Mouse (Mus musculus) retina, adult 2 months (tissue): ENCODE measurements at regions not wholly inside any gene's neighbourhood (a gene's known extent, or its start where the extent isn't known, plus 50 kb on each side); places are given as distances from the start of the nearest gene placed in this dataset.
"Not testable (repeated sequence)": the region's sequence is repeated elsewhere in the genome, so short reads cannot be mapped to it uniquely, and the experiment has no call there.

ENCODE experiments used
- DNase-seq: peaks from one replicate; pipeline ENCODE4 v3.0.0-alpha.2; 2012; ENCODE audit warnings: low read depth, low spot score

DNA sequence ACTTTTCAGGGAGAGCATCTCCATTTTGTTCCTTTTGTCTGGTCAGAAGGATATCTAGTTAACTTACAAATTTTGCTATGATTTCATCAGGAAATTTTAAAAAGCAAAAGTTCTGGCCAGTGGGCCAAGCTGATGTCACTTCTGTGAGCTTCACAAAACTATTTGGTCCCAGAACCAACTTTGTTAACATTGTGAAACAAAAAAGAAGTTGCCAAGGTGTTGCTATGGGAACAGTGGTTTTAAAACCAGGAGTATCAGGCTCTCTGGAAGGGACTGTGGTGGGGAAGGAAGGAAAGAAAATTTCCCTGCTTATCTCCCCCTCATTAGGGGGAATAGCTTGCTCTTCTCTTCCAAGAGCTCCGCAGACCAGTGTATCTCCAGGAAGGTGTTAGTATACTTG, 416.8 kb upstream of the Auts2 start:
- no peak for DNase-seq

DNA sequence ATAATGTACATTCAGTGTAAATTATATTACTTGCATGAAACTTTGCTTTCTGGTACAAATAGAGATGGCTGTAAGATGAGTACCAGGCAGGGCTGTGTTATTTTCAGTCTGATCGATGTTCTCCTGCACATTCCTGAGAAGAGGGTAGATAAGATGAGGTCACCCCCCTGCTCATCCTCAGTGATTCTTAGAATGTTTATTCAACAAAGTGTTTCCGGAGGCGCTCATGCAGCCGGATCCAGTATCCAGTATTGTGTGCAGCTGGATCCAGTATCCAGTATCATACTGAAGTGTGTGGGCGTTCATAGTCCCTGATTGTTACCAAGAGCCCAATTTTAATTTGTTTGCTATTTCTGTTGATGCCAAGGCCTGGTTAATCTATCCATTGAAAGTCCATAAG, 413.0 kb upstream of the Auts2 start:
- no peak for DNase-seq

DNA sequence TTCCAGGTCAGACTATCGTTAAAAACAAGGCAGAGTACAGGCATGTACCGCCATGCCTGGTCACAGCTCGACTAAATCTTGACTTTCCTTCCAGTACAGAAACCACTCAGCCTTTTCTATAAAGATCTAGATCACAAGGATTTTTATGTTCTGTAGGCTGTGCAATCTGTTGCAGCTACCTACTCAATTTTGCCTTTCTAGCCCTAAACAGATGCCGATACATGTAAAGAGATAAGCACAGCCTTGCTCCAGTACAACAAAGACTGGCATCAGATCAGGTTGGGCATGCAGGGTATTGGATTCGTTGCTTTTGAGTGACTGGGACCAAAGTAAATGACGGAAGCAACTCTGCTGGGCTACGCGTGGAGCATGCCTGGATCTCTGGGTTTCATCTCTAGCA, 411.9 kb upstream of the Auts2 start:
- no peak for DNase-seq

DNA sequence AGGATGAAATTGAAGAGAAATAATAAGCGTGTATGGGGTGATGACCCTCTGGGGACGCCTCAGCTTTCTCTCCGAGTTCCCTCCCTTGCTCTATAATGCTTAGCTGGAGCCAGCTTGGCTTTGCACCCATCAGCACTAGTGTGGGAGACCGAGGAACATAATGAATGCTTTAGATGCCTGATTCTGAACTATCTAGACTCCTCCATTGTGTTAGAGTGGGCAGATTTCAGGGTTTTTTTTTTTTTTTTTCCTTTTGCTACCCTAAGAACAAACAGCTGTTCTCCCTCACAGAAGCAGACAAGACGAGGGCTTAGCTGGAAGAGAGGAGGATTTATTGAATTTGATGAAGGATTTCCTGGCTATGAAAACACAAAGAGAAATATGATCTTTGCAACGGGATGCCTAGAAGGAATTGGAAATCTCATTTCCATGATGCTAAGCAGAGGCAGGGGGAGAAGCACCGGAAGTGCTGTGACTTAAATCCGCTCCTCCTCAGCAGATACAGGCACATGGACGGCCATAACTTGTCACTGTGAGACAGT, 390.4 kb upstream of the Auts2 start:
- DNase-seq = no peak

DNA sequence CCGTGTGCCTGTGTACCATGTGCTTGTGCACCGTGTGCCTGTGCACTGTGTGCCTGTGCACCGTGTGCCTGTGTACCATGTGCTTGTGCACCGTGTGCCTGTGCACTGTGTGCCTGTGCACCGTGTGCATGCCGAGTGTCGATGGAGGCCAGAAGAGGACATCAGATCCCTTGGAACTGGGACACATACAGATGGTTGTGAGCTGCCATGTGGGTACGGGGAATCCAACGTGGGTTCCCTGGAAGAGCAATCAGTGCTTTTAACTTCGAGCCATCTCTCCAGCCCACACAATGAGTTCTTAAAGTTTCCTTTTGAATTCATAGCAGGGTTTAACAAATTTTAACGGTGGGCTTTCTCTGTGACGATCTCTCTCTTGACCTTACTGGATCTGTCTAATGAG, 386.8 kb upstream of the Auts2 start:
- DNase-seq = not testable (repeated sequence)

DNA sequence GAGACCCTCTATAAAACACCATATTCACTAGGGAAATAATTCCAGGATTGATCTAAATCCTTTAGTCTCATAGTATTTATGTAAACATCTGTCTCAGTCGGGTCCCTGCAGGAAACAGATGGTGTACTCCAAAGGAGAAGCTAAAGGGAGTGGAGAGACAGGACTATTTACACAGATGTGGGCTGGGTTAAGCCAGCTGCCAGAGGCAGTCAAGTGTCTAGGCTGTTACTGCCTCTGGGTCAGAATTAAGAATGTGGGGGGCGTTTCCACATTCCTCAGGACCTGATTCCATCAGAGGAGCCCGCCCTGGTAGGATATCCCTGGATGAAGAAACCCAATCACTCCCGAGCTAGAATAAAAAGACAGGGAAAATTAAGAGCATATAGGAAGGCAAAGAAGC, 380.2 kb upstream of the Auts2 start:
- no peak for DNase-seq

DNA sequence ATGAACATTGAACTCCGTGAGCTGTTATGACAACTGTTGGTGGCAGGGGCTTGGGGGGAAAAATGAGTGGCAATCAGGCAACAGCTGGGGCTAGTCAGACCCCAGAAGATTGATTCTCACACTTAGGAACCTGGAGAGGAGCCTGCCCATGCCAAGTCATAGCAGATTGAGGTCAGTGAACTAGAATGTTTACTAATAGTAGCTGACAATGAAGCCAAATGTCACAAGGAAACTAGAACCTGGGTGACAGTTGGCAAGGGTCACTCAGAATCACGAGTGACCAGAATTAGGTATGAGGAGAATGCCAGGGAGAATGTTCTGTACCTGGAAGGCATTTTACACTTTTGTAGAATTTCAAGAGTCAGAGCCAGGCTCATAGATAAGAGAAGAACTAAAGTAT, 365.9 kb upstream of the Auts2 start:
- DNase-seq = no peak

DNA sequence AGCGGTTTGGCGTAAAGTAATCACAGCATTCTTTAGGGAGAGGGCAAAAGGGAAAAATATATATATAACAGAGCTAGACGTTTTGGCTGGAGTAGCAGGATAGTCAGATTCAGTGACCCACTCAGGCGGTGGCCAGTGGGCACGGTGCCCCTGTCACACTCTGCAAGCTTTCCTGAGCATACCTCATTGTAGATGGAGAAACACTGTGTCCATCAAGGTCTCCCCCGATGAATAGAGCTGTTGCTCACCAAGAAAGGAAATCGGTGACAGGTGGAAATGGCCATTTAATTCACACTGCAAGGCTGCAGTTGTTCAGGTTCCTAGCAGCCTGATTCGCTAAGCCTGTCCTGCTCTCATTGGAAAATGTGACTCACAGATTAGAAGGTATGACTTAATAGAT, 365.1 kb upstream of the Auts2 start:
- no peak for DNase-seq

DNA sequence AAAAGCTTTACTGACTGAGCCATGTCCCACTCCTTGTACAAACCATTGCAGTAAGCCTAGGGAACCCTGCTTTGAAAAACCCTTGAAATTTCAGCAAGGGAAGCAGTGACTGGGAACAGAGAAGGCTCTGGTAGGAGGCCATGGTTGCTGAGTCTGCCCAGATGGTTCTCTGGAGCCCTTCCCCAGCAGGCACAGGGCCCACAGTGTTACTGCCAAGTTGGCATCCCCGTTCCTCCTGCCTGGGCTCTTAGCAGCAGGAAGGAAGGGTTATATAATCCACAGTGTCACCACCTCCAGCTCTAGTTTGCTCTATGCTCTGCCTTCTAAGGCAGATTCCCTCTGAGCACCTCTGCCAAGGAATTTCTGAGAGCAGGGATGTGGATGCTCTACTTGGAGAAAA, 349.4 kb upstream of the Auts2 start:
- DNase-seq = no peak

DNA sequence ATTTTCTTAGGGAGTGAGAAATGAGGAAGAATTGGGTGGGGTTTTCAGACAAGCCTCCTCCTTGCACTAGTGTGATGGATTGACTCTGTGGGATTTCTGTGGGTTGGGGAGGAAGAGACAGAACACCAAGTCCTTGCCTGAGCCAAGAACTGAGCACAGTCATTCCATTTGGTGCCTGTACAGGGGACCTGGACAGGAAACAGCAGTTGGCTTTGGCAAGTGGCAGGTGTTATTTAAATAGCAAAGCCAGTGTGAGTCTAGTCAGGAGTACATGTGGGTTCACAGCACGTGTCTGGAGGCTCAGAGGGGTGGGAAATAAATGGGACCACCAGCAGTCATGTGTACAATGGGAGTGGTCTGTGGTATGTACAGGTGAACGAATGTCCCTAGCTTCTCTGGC, 341.0 kb upstream of the Auts2 start:
- DNase-seq = no peak

DNA sequence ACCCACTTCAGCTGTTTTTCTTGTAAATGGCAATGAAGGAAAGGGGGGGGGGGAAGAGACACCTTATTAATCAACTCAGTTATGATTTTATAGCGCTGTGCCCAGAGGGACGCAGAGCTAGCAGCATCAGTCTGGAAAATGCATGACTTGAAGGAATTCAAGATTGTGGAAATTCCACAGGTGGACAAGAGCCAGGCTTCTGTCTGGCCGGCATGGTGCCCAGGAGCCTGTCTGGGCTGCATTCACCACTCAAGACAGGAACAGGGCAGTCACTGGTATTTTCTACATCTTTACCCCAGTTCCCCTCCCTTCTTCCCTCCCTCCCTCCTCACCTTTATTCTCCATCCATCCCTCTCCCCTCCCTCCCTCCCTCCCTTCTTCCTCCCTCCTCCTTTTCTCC, 339.1 kb upstream of the Auts2 start:
- no peak for DNase-seq

DNA sequence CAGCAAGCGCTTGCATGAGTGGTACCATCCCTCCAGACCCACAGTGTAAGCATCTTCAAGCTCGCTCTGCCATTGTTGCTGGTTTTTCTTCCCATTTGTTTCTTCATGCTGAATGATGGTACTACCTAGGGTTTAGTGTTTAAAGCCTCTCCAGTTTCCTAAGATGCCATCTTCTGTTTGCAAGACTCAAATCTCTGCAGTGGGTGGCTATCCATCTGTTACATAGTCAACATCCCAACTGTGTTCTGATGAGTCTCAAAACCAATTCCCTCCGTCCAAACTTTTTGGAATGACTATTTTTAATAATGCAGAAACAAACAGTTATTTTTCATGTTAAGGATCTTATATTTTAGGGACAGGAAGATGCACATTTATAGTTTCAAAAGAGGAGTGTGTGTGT, 338.0 kb upstream of the Auts2 start:
- DNase-seq = no peak

DNA sequence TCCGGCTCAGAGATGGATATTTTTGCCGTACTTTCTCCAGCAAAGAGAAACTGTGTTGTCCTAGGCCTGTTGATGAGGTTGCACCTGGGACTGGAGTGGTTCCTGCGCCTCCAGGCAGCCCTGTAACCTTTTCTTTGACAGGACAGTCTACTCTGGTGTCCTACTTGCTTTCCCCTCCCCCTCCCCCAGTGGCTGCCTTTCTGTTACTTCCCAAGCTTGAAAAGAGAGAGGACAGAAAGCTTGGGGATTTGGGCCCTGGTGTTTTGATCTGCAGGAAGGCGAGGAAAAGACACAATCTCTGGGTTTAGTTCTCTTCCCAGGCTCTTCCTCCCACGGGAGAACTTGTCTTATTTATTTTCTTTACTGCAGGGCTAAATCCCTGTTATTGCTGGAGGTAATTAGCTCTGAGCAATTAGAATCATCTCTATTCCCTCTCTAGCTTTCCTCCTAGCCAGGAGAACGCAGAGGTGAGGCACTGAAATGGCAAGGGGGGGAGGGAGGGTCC, 333.2 kb upstream of the Auts2 start:
- DNase-seq = no peak

DNA sequence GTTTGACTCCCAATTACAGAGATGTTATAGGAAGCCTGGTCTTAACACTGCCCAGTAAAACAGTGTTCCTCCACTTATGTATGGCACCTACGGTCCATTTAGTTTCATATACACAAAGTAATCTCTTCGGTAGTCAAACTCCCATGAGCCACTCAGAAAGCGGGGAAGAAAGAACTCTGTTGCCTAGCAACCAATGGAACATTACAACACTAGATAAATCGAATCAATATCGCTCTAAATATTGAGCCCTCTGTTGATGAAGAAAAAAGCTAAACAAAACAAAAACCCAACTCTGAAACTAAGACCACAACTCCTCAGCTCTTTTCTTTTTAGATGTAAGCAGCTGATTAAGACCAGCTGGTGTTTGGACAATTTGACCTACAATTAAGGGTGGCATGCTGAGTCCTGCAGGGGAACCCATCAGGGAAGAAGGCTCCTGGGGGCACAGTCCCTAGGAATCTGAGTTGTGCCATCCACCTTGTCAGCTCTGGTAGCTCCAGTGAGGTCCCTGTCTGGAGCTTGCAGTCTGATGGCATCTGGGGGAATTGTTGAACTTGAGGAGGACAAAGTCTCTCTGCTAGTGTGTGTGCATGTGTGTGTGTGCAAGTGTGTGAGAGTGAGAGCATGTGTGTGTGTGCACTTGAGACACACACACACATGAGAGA, 315.8 kb upstream of the Auts2 start:
- no peak for DNase-seq

DNA sequence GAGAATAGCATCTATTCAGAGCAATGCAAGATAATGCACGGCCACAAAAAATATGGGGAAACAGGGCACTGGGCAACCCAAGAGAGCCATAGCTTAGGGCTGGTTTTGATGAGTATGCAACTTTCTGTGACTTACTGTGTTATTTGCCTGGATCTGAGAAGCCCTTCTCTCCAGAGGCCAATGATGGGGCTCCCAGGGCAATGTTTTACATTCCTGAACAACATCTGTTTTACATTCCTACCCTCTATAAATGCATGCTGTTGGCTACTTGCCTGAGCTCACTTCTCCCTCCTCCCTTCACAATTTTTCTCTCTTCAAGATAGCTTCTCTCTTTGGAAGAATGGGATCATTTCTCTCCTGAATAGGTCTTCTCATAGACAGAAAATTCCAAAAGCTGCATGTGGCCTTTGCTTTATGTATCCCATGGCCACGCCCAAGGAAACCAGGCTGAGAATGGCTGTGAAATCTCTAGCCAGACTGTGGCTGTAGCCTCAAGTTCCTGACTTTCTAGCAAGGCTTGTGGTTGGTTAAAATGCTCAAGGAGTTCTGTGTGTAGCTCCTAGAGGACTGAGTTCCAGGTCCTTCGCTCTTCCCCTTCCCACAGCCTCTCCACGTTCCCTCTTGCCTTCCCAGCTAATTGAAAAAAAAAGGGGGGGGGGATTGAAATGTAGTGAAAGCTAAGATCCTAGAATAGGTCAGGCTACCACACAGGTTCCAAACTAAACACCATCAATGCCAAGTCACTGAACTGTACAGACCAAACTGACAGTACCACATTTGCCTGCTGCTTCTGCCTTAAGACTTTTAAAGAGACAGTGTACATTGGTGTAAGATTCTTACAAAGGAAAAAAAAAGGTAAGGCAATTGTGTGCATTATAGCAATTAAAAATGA, 312.7 kb upstream of the Auts2 start:
- no peak for DNase-seq

DNA sequence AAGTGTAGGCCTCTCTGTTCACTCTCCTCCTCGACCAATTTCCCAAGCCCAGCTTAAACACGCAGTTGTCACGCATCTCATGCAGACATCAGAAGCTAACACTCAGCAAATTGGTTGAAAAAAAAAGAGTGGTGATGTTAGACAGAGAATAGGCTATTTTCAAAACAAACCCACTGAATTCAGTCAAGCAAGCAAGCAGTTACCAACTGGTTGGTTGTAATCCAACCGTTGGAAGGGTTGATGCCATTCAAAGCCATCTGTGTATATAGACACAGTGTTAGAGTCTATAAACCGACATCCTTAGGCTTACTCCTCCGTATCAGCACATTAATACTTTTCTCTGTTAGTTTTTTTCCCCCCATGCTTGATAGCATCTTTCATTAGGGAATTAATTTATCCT, 307.6 kb upstream of the Auts2 start:
- DNase-seq = no peak

DNA sequence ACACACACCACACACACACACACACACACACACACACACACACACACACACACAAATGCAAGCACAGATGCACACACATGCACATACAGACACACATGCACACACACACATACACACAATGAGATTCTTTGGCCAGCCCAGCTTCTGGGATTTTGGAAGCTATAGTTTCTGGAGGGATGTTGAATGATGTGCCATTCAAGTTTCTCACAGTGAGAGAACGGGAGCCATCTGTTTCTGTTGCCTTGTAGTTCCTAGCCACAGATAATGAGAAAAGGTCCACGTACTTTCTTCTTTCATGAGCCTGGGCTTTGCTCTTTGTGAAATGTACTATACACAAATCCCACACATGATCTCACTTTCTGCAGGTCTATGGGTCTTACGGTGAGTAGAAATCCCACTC, 304.9 kb upstream of the Auts2 start:
- no peak for DNase-seq

DNA sequence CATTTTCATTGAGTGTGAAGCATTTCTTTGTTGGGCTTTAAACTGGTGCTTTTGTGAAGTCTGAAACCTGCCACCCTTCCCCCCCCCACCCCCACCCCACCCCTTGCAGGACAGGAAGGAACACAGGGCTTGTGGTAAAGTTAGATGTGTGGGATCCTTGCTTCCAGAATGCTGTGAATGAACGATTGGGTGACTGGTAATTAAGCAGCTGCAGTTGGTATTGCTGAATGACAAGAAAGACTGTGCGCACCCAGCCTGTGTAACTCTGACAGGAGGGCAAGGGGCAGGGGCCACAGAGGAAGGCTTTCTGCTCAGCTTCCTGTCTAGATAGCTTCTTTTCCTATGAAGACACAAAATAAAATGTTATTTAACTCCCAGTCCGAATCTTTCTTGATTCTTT, 300.1 kb upstream of the Auts2 start:
- DNase-seq = no peak

DNA sequence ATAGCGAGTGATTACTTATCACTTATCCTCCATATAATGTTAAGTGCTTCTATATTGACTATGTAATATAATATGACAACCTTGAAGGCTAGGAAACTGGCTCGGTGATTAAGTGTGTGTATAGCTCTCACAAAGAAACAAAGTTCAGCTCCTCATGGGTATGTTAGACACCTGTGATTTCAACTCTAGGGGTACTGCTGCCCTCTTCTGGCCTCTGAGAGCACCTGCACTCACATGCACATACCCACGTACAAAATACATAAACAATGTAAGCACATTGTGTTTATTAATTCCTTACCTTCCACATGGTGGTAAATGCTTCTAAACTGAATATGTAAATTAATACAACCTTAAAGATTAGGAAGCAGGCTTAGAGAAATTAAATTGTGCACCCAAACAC, 298.6 kb upstream of the Auts2 start:
- no peak for DNase-seq

DNA sequence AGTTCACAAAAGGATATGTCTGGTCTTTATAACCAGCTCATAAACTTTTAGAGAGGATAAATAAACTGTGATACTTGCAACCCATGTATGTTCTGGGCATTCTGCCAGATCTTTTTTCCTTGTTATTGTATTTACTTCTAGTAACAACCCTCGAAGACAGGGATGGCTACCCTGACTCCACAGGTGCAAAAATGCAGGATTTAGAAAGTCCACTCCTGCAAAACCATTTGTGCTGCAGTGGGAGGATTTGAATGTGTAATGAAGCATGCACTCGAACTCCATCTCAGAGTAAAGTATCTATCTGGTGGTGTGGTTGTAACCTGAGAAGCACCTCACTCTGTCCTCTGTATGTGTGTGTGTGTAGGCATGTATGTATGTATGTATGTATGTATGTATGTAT, 294.3 kb upstream of the Auts2 start:
- DNase-seq = no peak

DNA sequence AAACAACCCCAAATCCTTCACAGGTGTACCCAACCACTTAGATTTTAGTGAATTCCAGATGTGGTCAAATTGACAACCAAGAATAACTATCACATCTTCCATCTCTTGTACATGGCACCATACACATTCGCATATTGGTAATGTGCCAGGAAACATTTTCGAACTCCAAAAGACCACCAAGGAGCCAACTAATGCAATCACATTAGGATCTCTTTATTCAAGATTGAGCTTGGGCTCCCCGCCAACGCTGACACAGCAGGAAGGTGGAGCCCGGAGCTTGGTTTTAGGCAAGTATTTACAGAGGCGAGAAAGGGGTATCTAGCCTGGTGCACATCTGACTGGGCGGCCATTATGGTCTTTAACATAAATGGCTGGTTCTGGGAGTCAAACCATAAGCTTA, 285.8 kb upstream of the Auts2 start:
- no peak for DNase-seq

DNA sequence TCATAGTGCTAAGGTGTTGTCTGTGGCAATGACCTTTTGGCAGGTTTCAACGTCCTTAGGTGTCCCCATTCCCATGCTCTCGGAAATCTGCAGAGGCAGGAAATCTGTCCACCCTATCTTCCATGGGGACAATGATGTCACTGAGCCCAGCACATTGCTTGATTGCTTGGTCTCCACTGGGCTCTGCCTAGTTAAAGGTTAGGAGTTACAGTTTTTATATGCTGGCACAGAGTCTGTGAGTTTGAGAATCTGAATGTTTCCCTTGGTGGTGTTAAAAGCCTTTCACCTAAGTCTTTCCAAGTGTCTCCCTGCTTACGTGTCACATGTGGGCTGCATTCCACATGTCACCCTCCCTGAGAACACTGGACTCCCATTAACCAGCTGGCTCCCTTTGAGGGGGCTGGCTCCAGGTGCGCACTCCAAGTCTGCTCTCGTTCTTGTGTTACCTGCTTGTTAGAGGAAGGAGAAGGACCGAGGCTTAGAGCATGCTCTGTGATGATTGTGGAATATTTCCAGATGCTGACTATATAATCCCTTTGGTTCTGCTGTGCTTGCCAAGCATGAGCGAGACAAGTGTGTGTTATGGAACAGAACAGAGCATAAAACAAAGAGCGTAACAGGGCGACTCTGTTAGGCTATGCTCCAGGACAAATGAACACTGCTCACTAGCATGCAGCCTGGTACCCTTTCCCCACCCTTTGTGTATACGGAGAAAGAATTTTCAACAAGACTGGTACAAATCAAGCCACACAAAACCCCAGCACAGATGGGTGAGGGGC, 284.6 kb upstream of the Auts2 start:
- no peak for DNase-seq
